Mouse (Mus musculus) liver, embryonic 12.5 days (tissue): ENCODE results near the gene Trabd2b. TPM values are rescaled to one million over a fixed set of nuclear protein-coding genes. Genes with fewer than 3 reads are reported as not detected.

Source experiments
- ATAC-seq: fragments of 200-750 bp; cut with Nextera tagmentation; 2 replicates; pipeline ENCODE4 v1.8.0; 2017; ENCODE audit warnings: moderate number of reproducible peaks, mild to moderate bottlenecking, moderate library complexity
- H3K27ac ChIP-seq: fragments of 300-500 bp; sonication (generic); 2 replicates; pipeline ENCODE4 v1.5.1; 2016; ENCODE audit warnings: mild to moderate bottlenecking
- H3K27me3 ChIP-seq: fragments of 300-500 bp; sonication (generic); replicated peaks from 2 replicates; pipeline ENCODE4 v1.6.1; 2016; ENCODE audit warnings: mild to moderate bottlenecking, moderate library complexity
- H3K36me3 ChIP-seq: fragments of 300-500 bp; sonication (generic); 2 replicates; pipeline ENCODE4 v1.6.1; 2016; ENCODE audit warnings: mild to moderate bottlenecking, moderate library complexity
- H3K4me1 ChIP-seq: fragments of 300-500 bp; sonication (generic); 2 replicates; pipeline ENCODE4 v1.6.1; 2016
- H3K4me2 ChIP-seq: fragments of 300-500 bp; sonication (generic); 2 replicates; pipeline ENCODE4 v1.6.1; 2016; ENCODE audit warnings: mild to moderate bottlenecking, moderate library complexity
- H3K4me3 ChIP-seq: fragments of 300-500 bp; sonication (generic); 2 replicates; pipeline ENCODE4 v1.5.1; 2016; ENCODE audit warnings: mild to moderate bottlenecking, moderate library complexity
- H3K9ac ChIP-seq: fragments of 300-500 bp; sonication (generic); 2 replicates; pipeline ENCODE4 v1.6.1; 2016; ENCODE audit warnings: mild to moderate bottlenecking, moderate library complexity
- H3K9me3 ChIP-seq: fragments of 300-500 bp; sonication (generic); replicated peaks from 2 replicates; pipeline ENCODE4 v1.6.1; 2016; ENCODE audit warnings: mild to moderate bottlenecking, moderate library complexity
- WGBS: fragments of 180-500 bp; shearing (Covaris S2); methylation state at CpG from one replicate; pipeline ENCODE4 v1.1.7; 2016; ENCODE audit not compliant: insufficient replicate concordance; 5-methylcytosine and 5-hydroxymethylcytosine counted together
- polyA plus RNA-seq: library from polyadenylated mRNA; unstranded; fragments of >200 nt; fragmentation: Nextera tagmentation; extraction: Ambion mirVana; gene quantifications from 2 replicates; pipeline ENCODE4 v1.2.1, GENCODE M21; 2016

The Trabd2b gene
- polyA plus RNA-seq, 1 experiment from 2014 or later, result 0.38 TPM

GRCm38 (mm10) chr4:114558487-114558886 is 152.0 kb downstream of the Trabd2b start:
- ATAC-seq, result no peak
- H3K4me2 ChIP-seq, result no peak overlapping the region
- no peaks in the 10 kb centered on the region for H3K36me3 ChIP-seq
- no peaks in the 10 kb centered on the region for H3K27me3 ChIP-seq
- H3K9ac ChIP-seq, result no peak overlapping the region
- H3K4me3 ChIP-seq, result no peak overlapping the region
- 36% methylated on average over 3 of the region's 3 CpGs for WGBS
- H3K4me1 ChIP-seq, result no peaks in the 10 kb centered on the region
- H3K9me3 ChIP-seq, result no peaks in the 10 kb centered on the region
- no peak overlapping the region for H3K27ac ChIP-seq

GRCm38 (mm10) chr4:114560638-114561216 is 154.2 kb downstream of the Trabd2b start:
- Histone ChIP-seq H3K9me3 (no peaks in the 10 kb centered on the region), H3K36me3 (no peaks in the 10 kb centered on the region), H3K27me3 (no peaks in the 10 kb centered on the region), H3K27ac (no peak overlapping the region), H3K4me3 (no peak overlapping the region), H3K4me1 (no peaks in the 10 kb centered on the region), H3K4me2 (no peak overlapping the region), H3K9ac (no peak overlapping the region)
- no peak for ATAC-seq
- 78% methylated on average over 17 of the region's 17 CpGs for WGBS

DNA sequence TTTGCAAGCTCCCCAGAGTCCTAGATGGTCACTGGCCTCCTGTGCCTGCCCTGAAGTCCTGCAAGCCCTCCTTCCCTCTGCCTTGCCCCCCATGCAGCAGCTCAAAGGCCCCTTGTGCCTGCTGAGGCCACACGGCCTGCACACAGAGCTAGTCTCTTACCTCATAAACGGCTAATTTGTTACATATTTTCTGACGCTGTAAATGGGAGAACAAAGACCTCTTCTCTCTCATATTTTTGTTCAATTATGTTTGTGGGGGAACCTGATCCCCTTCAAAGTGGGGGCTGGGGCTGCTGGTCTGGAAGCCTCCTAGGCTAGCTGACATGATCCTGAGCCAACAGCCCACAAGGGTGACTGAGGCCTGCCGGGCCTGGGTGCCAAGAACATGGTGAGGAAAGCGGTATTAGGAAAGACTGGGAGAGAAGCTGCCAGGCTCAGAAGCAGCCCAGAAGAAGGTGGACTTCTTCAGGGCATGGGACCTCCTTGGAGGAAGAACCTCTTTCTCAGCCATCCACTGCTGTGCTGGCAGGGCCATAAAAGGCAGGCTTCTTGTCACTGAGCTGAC is 157.7 kb downstream of the Trabd2b start:
- Histone ChIP-seq H3K4me2 (no peak overlapping the region), H3K27me3 (no peaks in the 10 kb centered on the region), H3K4me3 (no peak overlapping the region), H3K9ac (no peak overlapping the region), H3K27ac (no peak overlapping the region), H3K9me3 (no peaks in the 10 kb centered on the region), H3K36me3 (no peaks in the 10 kb centered on the region), H3K4me1 (no peaks in the 10 kb centered on the region)
- WGBS, result 59% methylated on average over 5 of the region's 5 CpGs
- no peak for ATAC-seq

DNA sequence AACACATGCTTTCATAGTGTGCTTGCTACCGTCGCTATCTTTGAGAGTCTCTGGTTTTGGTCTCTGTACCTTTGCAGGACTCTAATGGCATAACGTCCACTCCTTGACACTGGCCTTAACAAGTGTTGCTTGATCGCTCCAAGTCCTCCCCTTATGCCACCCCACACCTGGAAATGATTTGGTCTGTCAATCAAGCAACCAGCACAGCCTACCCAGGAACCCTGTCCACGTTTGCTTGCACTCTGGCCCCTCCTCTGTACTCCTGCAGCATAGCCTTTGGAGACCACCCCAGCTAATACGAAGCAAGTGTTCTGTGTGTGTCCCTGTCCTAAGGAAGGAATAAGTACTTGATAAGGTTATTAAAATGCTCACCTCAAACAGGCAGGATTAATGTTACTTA is 161.1 kb downstream of the Trabd2b start:
- Histone ChIP-seq H3K4me2 (no peak overlapping the region), H3K36me3 (no peaks in the 10 kb centered on the region), H3K9me3 (no peaks in the 10 kb centered on the region), H3K4me1 (no peaks in the 10 kb centered on the region), H3K4me3 (no peak overlapping the region), H3K27ac (no peak overlapping the region), H3K27me3 (no peaks in the 10 kb centered on the region), H3K9ac (no peak overlapping the region)
- WGBS, result 45% methylated on average over 6 of the region's 6 CpGs
- no peak for ATAC-seq

DNA sequence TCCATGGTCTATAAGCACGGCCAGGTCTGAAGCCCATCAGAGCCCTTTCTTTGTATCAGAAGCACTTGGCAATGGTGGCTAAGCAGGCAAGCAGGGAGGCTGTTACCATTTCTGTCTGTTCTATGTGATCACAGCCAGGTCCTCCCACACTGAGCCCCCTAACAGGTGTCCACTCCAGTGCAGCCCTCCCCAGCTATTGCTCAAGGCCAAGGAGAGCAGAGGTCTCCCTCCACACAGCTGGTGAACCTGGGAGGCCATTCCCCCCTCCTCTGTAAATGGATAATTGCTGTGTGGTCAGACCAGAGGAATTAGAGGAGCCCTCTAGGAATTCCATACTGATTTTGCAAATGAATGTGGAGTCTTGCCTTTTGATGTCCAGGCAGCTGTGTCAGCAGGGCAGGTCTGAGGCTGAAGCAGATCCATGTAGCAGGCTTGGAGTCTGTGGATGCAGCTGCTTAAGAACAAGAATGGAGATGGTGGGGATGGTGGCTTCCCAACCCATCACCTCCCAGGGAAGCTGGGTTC is 161.6 kb downstream of the Trabd2b start:
- Histone ChIP-seq H3K4me3 (no peak overlapping the region), H3K36me3 (no peaks in the 10 kb centered on the region), H3K27me3 (no peaks in the 10 kb centered on the region), H3K4me2 (no peak overlapping the region), H3K9me3 (no peaks in the 10 kb centered on the region), H3K9ac (no peak overlapping the region), H3K27ac (no peak overlapping the region), H3K4me1 (no peaks in the 10 kb centered on the region)
- 55% methylated on average over 1 of the region's 1 CpGs for WGBS
- ATAC-seq, result no peak

DNA sequence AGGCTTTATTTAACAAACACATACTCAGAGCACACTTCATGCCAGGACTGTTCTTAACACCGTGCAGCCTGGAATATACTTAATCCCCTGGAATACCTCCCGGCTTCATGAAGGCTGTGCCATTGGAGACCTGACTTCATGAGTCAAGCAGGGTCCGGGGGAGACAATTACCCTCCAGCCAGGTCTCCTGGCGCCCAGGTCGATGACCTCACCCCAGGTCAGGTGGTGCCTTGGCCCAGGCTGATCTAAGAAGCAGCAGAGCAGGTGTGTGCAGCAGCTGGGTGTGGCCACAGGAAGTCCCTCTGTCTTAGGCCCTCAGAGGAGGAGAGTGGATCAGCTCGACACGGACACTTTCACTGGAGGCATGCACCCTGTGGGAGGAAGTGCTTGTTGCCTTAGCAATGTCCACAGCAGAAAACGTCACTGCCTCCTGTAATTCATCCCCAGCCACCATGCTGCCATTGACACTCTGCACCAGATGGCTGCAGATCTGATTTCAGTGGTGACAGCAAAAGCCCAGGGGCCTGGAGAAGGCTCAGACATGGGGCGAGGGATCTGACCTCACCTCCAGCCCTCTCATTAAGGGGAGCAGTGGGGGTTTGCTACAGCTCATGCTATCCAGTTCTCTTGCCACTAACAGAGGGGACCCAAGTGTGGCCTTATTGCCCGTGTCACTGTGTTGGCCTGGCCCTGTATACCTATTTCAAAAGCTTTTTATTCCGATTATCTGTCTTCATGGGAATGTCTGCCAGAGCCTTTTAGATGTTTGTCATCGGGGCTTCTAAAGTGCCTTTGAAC is 171.8 kb downstream of the Trabd2b start:
- H3K4me2 ChIP-seq, result no peak overlapping the region
- no peak overlapping the region for H3K27ac ChIP-seq
- no peak overlapping the region for H3K4me3 ChIP-seq
- no peaks in the 10 kb centered on the region for H3K27me3 ChIP-seq
- no peaks in the 10 kb centered on the region for H3K4me1 ChIP-seq
- WGBS, result 45% methylated on average over 12 of the region's 12 CpGs
- H3K36me3 ChIP-seq, result no peaks in the 10 kb centered on the region
- no peak overlapping the region for H3K9ac ChIP-seq
- no peak for ATAC-seq
- H3K9me3 ChIP-seq, result no peaks in the 10 kb centered on the region

GRCm38 (mm10) chr4:114583546-114584144 is 177.1 kb downstream of the Trabd2b start:
- H3K9ac ChIP-seq, result no peak overlapping the region

GRCm38 (mm10) chr4:114584686-114585085 is 178.2 kb downstream of the Trabd2b start:
- H3K9me3 ChIP-seq, result no peaks in the 10 kb centered on the region
- no peaks in the 10 kb centered on the region for H3K4me1 ChIP-seq
- WGBS, result 63% methylated on average over 1 of the region's 1 CpGs
- no peak overlapping the region for H3K4me2 ChIP-seq
- no peaks in the 10 kb centered on the region; the same call in 1 of the 2 replicates for H3K27me3 ChIP-seq
- H3K4me3 ChIP-seq, result no peak overlapping the region
- no peak for ATAC-seq
- no peaks in the 10 kb centered on the region for H3K36me3 ChIP-seq
- no peak overlapping the region for H3K9ac ChIP-seq
- no peak overlapping the region for H3K27ac ChIP-seq

More at GRCm38 (mm10) chr4:114583546-114584144, 177.1 kb downstream of the Trabd2b start:
- 61% methylated on average over 2 of the region's 2 CpGs for WGBS
- Histone ChIP-seq H3K9me3 (no peaks in the 10 kb centered on the region), H3K4me3 (no peak overlapping the region), H3K36me3 (no peaks in the 10 kb centered on the region), H3K4me2 (no peak overlapping the region), H3K27me3 (no peaks in the 10 kb centered on the region; the same call in 1 of the 2 replicates), H3K4me1 (no peaks in the 10 kb centered on the region), H3K27ac (no peak overlapping the region)
- no peak for ATAC-seq

- no peak for ATAC-seq
- Histone ChIP-seq H3K4me3 (no peak overlapping the region), H3K4me1 (no peaks in the 10 kb centered on the region), H3K36me3 (no peaks in the 10 kb centered on the region), H3K27ac (no peak overlapping the region), H3K9ac (no peak overlapping the region), H3K4me2 (no peak overlapping the region), H3K9me3 (no peaks in the 10 kb centered on the region), H3K27me3 (no peaks in the 10 kb centered on the region)
- WGBS, result 66% methylated on average over 13 of the region's 13 CpGs
These were observed 187.2 kb downstream of the Trabd2b start for GRCm38 (mm10) chr4:114593554-114594215.

DNA sequence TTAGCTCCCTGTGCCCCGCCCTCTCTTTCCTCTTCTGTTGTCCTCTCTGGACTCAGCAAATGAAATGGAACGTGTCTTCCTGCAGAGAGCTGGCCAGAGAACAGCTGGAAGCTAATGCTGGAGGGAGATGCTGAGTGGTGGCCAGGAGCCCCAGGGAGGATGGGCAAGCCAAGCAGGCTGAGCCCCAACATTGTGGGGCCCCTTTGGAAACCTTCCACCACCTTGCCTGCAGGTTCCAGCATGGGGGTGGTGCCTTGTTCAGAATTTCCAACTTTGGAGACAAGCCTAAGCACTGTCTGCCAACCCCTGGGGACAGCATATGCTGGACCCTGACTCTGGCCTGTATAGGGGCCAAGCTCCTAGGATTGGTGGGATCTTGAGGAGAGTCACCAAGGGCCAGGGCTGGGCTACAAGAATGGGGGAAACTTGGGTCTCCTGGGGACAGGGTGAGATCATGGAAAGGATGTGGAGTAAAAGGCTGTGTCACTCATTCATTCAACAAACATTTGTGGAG is 188.7 kb downstream of the Trabd2b start:
- no peaks in the 10 kb centered on the region for H3K4me1 ChIP-seq
- no peaks in the 10 kb centered on the region for H3K9me3 ChIP-seq
- H3K4me2 ChIP-seq, result no peak overlapping the region
- H3K36me3 ChIP-seq, result no peaks in the 10 kb centered on the region
- WGBS, result 35% methylated on average over 2 of the region's 2 CpGs
- no peak overlapping the region for H3K4me3 ChIP-seq
- H3K27ac ChIP-seq, result no peak overlapping the region
- H3K27me3 ChIP-seq, result no peaks in the 10 kb centered on the region
- no peak for ATAC-seq
- no peak overlapping the region for H3K9ac ChIP-seq

DNA sequence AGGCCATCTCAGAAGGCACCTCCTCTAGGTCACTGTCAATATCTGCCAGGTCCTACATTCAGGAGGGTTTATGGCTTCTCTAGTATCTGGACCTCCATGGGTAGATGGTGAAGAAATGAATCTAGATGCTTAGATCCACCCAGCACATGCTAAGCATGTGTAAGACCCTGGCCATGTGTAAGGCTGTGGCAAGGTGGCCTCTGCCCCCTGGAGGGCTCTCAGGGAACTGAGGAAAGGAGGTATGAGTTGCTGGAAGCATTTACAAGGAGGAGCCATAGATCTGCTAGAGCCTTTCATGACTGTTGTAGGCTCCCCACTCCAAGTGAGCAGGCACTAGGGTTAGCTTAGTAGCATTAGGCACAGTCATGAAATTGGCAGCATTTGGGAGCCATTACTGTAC is 192.6 kb downstream of the Trabd2b start:
- H3K27me3 ChIP-seq, result peaks cover 4% of the 10 kb centered on the region; the same call in 1 of the 2 replicates
- no peak for ATAC-seq
- no peaks in the 10 kb centered on the region for H3K4me1 ChIP-seq
- H3K27ac ChIP-seq, result no peak overlapping the region
- no peaks in the 10 kb centered on the region for H3K36me3 ChIP-seq
- H3K4me2 ChIP-seq, result no peak overlapping the region
- no peak overlapping the region for H3K4me3 ChIP-seq
- H3K9me3 ChIP-seq, result no peaks in the 10 kb centered on the region
- no peak overlapping the region for H3K9ac ChIP-seq
